Mouse (Mus musculus) liver, embryonic 16.5 days (tissue): ENCODE data around the gene Lasp1. TPM values are rescaled to one million over a fixed set of nuclear protein-coding genes. Genes with fewer than 3 reads are reported as not detected.
A peak's percentile ranks its signal among the peaks of the same experiment; 100 is the strongest.
"Not testable (repeated sequence)": the region's sequence is repeated elsewhere in the genome, so short reads cannot be mapped to it uniquely, and the experiment has no call there.

Experiments
- ATAC-seq: fragments of 200-750 bp; cut with Nextera tagmentation; 2 replicates; pipeline ENCODE4 v1.8.0; 2017; ENCODE audit warnings: low read depth, mild to moderate bottlenecking, moderate number of reproducible peaks, moderate library complexity
- H3K27ac ChIP-seq: fragments of 300-500 bp; sonication (generic); 2 replicates; pipeline ENCODE4 v1.5.1; 2014; ENCODE audit warnings: mild to moderate bottlenecking, low read length
- H3K27me3 ChIP-seq: fragments of 300-500 bp; sonication (generic); 2 replicates; pipeline ENCODE4 v1.6.1; 2014; ENCODE audit warnings: low read depth, low read length, mixed read lengths; ENCODE audit not compliant: control insufficient read depth, insufficient read depth
- H3K36me3 ChIP-seq: fragments of 300-500 bp; sonication (generic); 2 replicates; pipeline ENCODE4 v1.6.1; 2014; ENCODE audit warnings: mild to moderate bottlenecking; ENCODE audit not compliant: control insufficient read depth, insufficient read depth
- H3K4me1 ChIP-seq: fragments of 300-500 bp; sonication (generic); 2 replicates; pipeline ENCODE4 v1.6.1; 2014; ENCODE audit warnings: low read depth, low read length, mixed read lengths; ENCODE audit not compliant: control insufficient read depth
- H3K4me2 ChIP-seq: fragments of 300-500 bp; sonication (generic); 2 replicates; pipeline ENCODE4 v1.6.1; 2014; ENCODE audit warnings: low read depth, low read length, mixed read lengths
- H3K4me3 ChIP-seq: fragments of 300-500 bp; sonication (generic); 2 replicates; pipeline ENCODE4 v1.5.1; 2014; ENCODE audit warnings: low read depth, mild to moderate bottlenecking, low read length
- H3K9ac ChIP-seq: fragments of 300-500 bp; sonication (generic); 2 replicates; pipeline ENCODE4 v1.6.1; 2014; ENCODE audit warnings: low read depth, low read length
- H3K9me3 ChIP-seq: fragments of 300-500 bp; sonication (generic); replicated peaks from 2 replicates; pipeline ENCODE4 v1.6.1; 2016; ENCODE audit warnings: low read length; ENCODE audit not compliant: control insufficient read depth
- WGBS: fragments of 180-500 bp; shearing (Covaris S2); extraction: QIAGEN DNeasy Blood & Tissue Kit; methylation state at CpG from one replicate; pipeline ENCODE4 v1.1.7; 2014; ENCODE audit not compliant: insufficient replicate concordance; 5-methylcytosine and 5-hydroxymethylcytosine counted together
- polyA plus RNA-seq: library from polyadenylated mRNA; unstranded; fragments of >200 nt; fragmentation: Nextera tagmentation; extraction: Ambion mirVana; gene quantifications from 2 replicates; pipeline ENCODE4 v1.2.1, GENCODE M21; 2015

Gene Lasp1
- polyA plus RNA-seq, 1 experiment from 2014 or later = 38.3 TPM

- Histone ChIP-seq H3K27ac (no peak overlapping the region), H3K9me3 (no peaks in the 10 kb centered on the region), H3K27me3 (no peaks in the 10 kb centered on the region), H3K4me1 (peaks cover 2% of the 10 kb centered on the region), H3K9ac (no peak overlapping the region), H3K4me2 (no peak overlapping the region), H3K36me3 (no peaks in the 10 kb centered on the region), H3K4me3 (no peak overlapping the region)
- WGBS = 79% methylated on average over 3 of the region's 3 CpGs
- ATAC-seq = no peak
Measured at GRCm38 (mm10) chr11:97787961-97788360, 10.8 kb upstream of the Lasp1 start.

DNA sequence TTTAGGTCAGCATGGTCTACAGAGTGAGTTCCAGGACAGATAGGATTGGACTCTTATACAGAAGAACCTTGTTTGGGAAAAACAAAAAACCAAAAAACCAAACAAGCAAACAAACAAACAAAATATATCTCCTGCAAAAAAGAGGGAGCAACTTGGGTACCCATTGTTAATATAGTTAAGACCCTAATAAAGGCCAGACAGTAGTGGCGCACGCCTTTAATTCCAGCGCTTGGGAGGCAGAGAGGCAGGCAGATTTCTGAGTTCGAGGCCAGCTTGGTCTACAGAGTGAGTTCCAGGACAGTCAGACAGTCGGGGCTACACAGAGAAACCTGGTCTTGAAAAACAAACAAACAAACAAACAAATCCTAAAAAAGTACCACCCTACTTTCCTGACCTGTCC, 9.1 kb upstream of the Lasp1 start:
- Histone ChIP-seq H3K36me3 (no peaks in the 10 kb centered on the region), H3K4me2 (no peak overlapping the region), H3K9me3 (no peaks in the 10 kb centered on the region), H3K4me3 (no peak overlapping the region), H3K27me3 (no peaks in the 10 kb centered on the region), H3K4me1 (no peaks in the 10 kb centered on the region), H3K27ac (no peak overlapping the region), H3K9ac (no peak overlapping the region)
- WGBS = 62% methylated on average over 5 of the region's 5 CpGs
- no peak for ATAC-seq

DNA sequence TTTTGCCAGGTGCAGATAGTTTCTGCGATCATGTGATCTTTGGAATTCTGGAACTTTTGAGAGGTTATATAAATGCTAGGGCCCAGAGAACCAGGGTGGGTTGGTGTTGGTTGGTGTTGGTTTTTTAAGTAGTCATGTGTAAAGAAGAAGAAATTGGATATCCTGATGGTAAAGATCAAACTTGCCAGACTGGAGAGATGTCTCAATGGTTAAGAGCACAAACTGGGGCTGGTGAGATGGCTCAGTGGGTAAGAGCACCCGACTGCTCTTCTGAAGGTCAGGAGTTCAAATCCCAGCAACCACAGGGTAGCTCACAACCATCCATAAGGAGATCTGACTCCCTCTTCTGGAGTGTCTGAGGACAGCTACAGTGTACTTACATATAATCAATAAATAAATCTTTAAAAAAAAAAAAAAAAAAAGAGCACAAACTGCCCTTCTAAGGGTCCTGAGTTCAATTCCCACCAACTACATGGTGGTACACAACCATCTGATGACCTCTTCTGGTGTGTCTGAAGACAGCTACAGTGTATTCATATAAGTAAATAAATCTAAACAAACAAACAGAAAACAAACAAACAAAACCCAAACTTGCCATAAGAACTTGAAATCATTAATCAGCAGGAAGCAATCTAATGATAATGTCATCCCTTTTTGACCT, 7.9 kb upstream of the Lasp1 start:
- H3K27ac ChIP-seq, H3K4me3 ChIP-seq, ATAC-seq, H3K9me3 ChIP-seq, H3K27me3 ChIP-seq, H3K4me2 ChIP-seq, H3K4me1 ChIP-seq, H3K36me3 ChIP-seq, H3K9ac ChIP-seq: not testable (repeated sequence)
- 57% methylated on average over 2 of the region's 2 CpGs for whole genome bisulfite sequencing

DNA sequence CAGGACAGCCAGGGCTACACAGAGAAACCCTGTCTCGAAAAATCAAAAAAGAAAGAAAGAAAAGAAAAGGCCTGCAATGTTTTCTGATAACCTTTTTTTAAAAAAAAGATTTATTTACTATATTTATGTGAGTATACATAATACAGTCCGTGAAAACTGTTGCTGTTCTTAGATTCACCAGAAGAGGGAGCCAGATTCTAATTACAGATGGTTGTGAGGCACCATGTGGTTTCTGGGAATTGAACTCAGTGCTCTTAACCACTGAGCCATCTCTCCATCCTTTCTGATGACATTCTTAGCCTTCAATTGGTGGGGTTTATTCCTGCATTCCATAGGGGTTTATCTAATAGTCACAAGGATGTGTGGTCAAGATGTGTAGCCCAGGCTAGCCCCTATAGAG, 5.6 kb upstream of the Lasp1 start:
- H3K9ac ChIP-seq = no peak overlapping the region
- no peak overlapping the region for H3K4me3 ChIP-seq
- no peaks in the 10 kb centered on the region for H3K36me3 ChIP-seq
- H3K27ac ChIP-seq = no peak overlapping the region
- WGBS = 6% methylated on average over 2 of the region's 2 CpGs
- H3K9me3 ChIP-seq = no peaks in the 10 kb centered on the region
- ATAC-seq = no peak
- no peak overlapping the region for H3K4me2 ChIP-seq
- H3K4me1 ChIP-seq = no peaks in the 10 kb centered on the region; the same call in 1 of the 2 replicates
- no peaks in the 10 kb centered on the region for H3K27me3 ChIP-seq

DNA sequence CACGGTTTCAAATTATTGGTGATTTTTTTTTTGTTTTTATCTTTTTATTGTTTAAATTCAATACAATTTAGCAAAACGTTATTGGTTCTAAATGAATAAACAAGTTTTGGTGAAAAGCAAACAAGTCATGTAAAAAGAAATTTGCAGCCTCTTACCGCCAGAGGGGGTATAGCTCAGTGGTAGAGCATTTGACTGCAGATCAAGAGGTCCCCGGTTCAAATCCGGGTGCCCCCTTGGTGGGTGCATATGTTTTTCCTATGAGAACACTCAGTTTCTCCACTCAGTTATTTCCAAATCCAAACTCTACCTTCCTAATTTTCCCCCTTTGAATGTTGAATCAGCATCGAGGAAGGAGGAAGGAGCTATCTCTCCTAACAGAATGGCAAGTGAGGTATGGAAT, 1.9 kb upstream of the Lasp1 start:
- 2% methylated on average over 6 of the region's 6 CpGs for WGBS
- Histone ChIP-seq H3K4me3 (no peak overlapping the region), H3K4me2 (no peak overlapping the region), H3K27me3 (peaks cover 2% of the 10 kb centered on the region; the same call in 1 of the 2 replicates), H3K4me1 (peaks cover 3% of the 10 kb centered on the region), H3K27ac (no peak overlapping the region), H3K9me3 (no peaks in the 10 kb centered on the region), H3K36me3 (no peaks in the 10 kb centered on the region), H3K9ac (no peak overlapping the region)
- no peak for ATAC-seq

DNA sequence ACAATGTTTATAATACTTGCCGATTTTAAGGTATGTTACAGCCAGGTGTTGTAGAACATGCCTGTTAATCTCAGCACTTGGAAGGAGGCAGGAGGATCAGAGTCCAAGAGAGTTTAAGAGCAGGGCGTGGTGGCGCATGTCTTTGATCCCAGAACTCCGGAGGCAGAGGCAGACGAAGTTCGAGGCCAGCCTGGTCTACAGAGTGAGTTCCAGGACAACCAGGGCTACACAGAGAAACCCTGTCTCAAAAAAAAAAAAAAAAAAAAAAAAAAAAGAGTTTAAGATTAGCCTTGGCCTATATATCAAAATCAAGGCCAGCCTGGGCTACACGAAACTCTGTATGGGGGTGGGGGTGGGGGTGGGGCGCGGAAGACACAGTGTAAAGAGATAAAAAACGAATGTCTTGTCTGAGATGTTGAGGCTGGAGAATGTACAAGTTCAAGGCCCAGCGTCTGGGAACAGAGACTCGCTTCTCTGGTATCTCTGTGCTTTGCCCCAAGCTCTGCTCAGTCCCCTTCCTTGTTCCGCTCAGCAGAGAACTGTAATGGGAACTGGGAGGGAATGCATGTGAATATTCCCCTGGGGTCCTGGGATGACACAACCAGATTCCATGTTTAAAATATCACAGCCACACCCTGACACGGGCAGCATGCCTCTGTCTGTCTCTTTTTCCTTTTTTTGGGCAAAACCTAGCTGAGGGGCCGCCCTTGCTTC, 1.3 kb upstream of the Lasp1 start:
- WGBS = 52% methylated on average over 15 of the region's 15 CpGs
- H3K4me3 ChIP-seq = no peak overlapping the region
- H3K36me3 ChIP-seq = no peaks in the 10 kb centered on the region
- H3K9ac ChIP-seq = no peak overlapping the region
- peaks cover 2% of the 10 kb centered on the region; the same call in 1 of the 2 replicates for H3K27me3 ChIP-seq
- H3K4me2 ChIP-seq = no peak overlapping the region
- no peak for ATAC-seq
- peaks cover 3% of the 10 kb centered on the region for H3K4me1 ChIP-seq
- H3K27ac ChIP-seq = no peak overlapping the region
- no peaks in the 10 kb centered on the region for H3K9me3 ChIP-seq

GRCm38 (mm10) chr11:97798083-97798435, 741 bp upstream of the Lasp1 start:
- H3K9ac ChIP-seq = no peak overlapping the region
- 42% methylated on average over 8 of the region's 8 CpGs for WGBS
- no peaks in the 10 kb centered on the region for H3K36me3 ChIP-seq
- peaks cover 3% of the 10 kb centered on the region for H3K4me1 ChIP-seq
- H3K27ac ChIP-seq = no peak overlapping the region
- no peaks in the 10 kb centered on the region for H3K9me3 ChIP-seq
- no peak for ATAC-seq
- H3K4me2 ChIP-seq = peak overlapping the region; percentile 89; the same call in 1 of the 2 replicates
- H3K4me3 ChIP-seq = no peak overlapping the region
- peaks cover 2% of the 10 kb centered on the region; the same call in 1 of the 2 replicates for H3K27me3 ChIP-seq

DNA sequence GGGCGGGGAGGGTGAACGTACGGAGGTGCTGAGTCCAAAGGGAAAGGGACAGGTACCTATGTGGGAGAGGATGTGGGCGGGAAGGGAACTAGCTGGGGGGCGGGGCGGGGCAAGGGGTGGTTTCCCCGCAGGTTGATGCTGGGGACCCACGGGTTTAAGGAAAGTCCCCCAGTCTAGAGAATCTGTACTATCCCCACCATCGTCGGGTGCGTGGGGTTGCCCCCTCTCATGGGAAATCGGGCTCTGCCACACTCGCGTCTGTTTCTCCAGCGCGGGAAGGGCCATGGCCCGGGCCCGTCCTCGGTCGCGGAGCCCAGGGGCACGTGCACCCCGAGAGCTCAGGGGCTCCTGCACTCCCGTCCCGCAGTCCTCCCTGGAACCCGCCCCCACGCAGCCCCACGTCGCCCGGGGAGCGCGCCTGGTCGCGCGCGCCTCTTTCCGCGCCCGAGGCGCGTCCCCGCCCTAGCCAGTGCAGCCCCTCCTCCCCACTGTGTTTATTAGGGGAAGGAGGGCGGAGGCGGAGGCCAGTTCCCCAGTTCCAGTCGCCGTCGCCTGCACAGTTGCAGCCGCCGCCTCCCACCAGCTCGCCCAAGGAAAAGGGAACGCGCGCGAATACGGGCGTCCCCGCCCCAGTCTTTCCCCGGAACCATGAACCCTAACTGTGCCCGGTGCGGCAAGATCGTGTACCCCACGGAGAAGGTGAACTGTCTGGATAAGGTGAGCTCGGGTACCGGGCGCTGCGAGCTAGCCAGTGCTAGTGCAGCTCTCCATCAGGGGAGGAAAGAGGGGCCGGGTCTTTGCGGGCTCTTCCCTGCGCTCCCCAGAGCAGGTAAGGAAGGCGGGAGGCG, 570 bp downstream of the Lasp1 start:
- under 1% methylated on average over 71 of the region's 71 CpGs for WGBS
- Histone ChIP-seq H3K4me3 (peak overlapping the region; percentile 77), H3K36me3 (no peaks in the 10 kb centered on the region), H3K4me2 (peak overlapping the region; percentile 89), H3K4me1 (peaks cover 9% of the 10 kb centered on the region), H3K27me3 (peaks cover 2% of the 10 kb centered on the region; the same call in 1 of the 2 replicates), H3K9me3 (no peaks in the 10 kb centered on the region), H3K9ac (peak overlapping the region; percentile 74), H3K27ac (peak overlapping the region; percentile 86)
- peak; percentile 80 for ATAC-seq
